Mouse (Mus musculus) heart, adult 2 months (tissue): ENCODE results near the gene Adgrf1. TPM values are rescaled to one million over a fixed set of nuclear protein-coding genes. Genes with fewer than 3 reads are reported as not detected.
A peak's percentile ranks its signal among the peaks of the same experiment; 100 is the strongest.

Experiments used
- DNase-seq, 2 experiments: peaks; one replicate each; pipeline ENCODE4 v3.0.0; 2021
- H3K27ac ChIP-seq: fragments of 200-600 bp; 2 replicates; pipeline ENCODE4 v1.8.1; 2022
- H3K27me3 ChIP-seq: fragments of 200-500 bp; 2 replicates; pipeline ENCODE4 v1.6.1; 2012; ENCODE audit warnings: mild to moderate bottlenecking, low read length, inconsistent platforms, mixed read lengths; ENCODE audit not compliant: control insufficient read depth, insufficient read depth
- H3K36me3 ChIP-seq: fragments of 200-500 bp; 2 replicates; pipeline ENCODE4 v1.6.1; 2012; ENCODE audit warnings: low read length, inconsistent platforms; ENCODE audit not compliant: control insufficient read depth, insufficient read depth
- H3K4me1 ChIP-seq: fragments of 200-500 bp; 2 replicates; pipeline ENCODE4 v1.6.1; 2011; ENCODE audit warnings: low read length; ENCODE audit not compliant: control insufficient read depth, insufficient read depth
- H3K4me3 ChIP-seq: fragments of 200-600 bp; 2 replicates; pipeline ENCODE4 v1.8.1; 2022
- H3K79me2 ChIP-seq: fragments of 200-500 bp; replicated peaks from 2 replicates; pipeline ENCODE4 v1.6.1; 2012; ENCODE audit warnings: mild to moderate bottlenecking, inconsistent platforms, low read length, moderate library complexity, mixed read lengths; ENCODE audit not compliant: control insufficient read depth, insufficient read depth
- H3K9ac ChIP-seq: fragments of 200-500 bp; 2 replicates; pipeline ENCODE4 v1.6.1; 2012; ENCODE audit warnings: low read depth, mild to moderate bottlenecking, control low read depth, inconsistent platforms, low read length, mixed read lengths
- CTCF ChIP-seq: fragments of 200-600 bp; IDR thresholded peaks from 2 replicates; pipeline ENCODE4 v1.8.1; 2022; ENCODE audit warnings: antibody characterized with exemption, mild to moderate bottlenecking, moderate library complexity
- EP300 ChIP-seq: fragments of 200-500 bp; IDR thresholded peaks from 2 replicates; pipeline ENCODE4 v1.6.1; 2011; ENCODE audit warnings: low read depth, low read length, control low read depth; ENCODE audit not compliant: insufficient read depth
- POLR2A ChIP-seq: fragments of 200-500 bp; IDR thresholded peaks from 2 replicates; pipeline ENCODE4 v1.6.1; 2011; ENCODE audit warnings: mild to moderate bottlenecking, low read depth, low read length, control low read depth; ENCODE audit not compliant: insufficient read depth
- WGBS: fragments of 180-500 bp; shearing (Covaris S2); methylation state at CpG from one replicate; pipeline ENCODE4 v1.1.7; 2018; 5-methylcytosine and 5-hydroxymethylcytosine counted together
- intact Hi-C: fragments of 180-260 bp; cut with DNase I; formaldehyde crosslinking; loops from one replicate; pipeline ENCODE4 v1.15.1; 2025
- polyA plus RNA-seq: library from polyadenylated mRNA; depleted of rRNA; stranded (reverse); fragments of >200 nt; gene quantifications from 2 replicates; pipeline ENCODE4 v1.2.3, GENCODE M21; 2012; rRNA removed
- total RNA-seq, 2 experiments: library from RNA; stranded (reverse); gene quantifications; 2 replicates each; pipeline ENCODE4 v1.2.3; 2021

Gene Adgrf1
- total and polyA plus RNA-seq, 3 experiments, result 0.02 TPM; not detected in 2

DNA sequence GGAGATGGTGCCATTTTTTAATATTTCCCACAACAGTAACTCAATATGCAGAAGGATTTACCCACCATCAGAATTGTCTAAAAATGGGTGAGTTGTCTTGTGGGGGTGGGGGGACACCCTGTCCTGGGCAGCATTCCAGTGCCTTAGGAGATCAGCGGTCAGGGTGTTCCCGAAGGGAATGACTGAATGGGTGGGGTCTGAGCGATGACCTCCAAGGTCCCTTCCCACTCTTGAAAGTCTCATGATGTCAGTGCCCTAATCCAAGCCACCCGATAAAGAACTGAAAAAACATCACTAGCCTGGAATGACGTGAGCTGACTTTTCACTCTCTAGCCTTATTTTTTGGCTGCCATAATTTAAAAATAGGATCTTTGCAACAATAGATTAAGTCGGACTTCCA lies 95.2 kb downstream of the Adgrf1 start:
- peaks cover 34% of the 10 kb centered on the region for H3K36me3 ChIP-seq
- H3K9ac ChIP-seq, result 0 out of 2 replicates have a peak overlapping the region, but pooled peaks have one; percentile 20
- H3K79me2 ChIP-seq, result peaks cover 3% of the 10 kb centered on the region
- H3K4me1 ChIP-seq, result peaks cover 21% of the 10 kb centered on the region
- WGBS, result 36% methylated on average over 6 of the region's 6 CpGs
- H3K27ac ChIP-seq, result peak overlapping the region; percentile 88
- no peaks in the 10 kb centered on the region for H3K27me3 ChIP-seq
- peak; percentile 43 to 58 for DNase-seq
- peak overlapping the region; percentile 8; the same call in 1 of the 2 replicates for H3K4me3 ChIP-seq
- no peak for TF ChIP-seq CTCF
- TF ChIP-seq POLR2A, result no peak; the same call in 1 of the 2 replicates
- TF ChIP-seq EP300, result peak; percentile 96
- intact Hi-C loops, result no loop called here

DNA sequence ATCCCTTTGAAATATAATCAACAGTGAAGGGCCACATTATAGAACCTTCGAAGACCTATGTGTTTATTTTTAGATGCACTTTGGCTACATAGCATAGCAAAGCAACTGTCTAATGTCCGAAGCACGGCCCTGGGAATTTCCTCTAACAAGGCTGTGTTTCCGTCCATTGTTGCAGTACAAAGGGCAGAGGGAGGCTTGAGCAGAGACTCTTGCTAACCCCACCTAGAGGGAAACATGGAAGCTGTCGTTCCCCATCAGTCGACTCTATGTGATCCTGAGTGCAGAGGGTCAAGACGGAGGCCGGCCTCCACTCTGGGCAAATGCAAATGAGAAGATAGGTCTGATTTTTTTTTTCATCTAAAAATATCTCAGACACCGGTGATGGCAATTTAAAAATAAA lies 96.4 kb downstream of the Adgrf1 start:
- intact Hi-C loops, result loop anchor here (1.0 to 2.0 kb wide), 2 partner anchors 10 to 22 kb away; no protein-coding TSS in a partner anchor
- peak; percentile 47 to 67 for DNase-seq
- 20% methylated on average over 9 of the region's 9 CpGs for WGBS

DNA sequence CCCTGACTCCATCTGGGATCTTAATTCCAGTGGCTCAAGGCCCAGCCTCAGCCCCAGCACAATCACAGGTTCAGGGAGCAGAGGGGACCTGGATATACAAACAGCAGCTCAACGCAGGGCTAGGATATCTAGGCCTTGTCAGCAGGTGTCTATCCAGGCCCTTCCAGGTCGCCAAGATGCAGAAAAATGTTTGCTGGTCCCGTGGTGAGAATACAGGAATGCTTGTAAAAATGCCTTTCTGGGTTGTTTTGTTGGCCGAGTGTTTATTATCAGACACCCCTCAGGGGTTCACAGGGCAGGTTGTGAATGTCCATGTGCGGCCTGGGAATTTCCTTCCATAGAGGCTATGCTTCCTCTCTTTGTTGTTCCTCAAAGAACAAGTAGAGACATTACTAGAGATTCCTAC lies 98.0 kb downstream of the Adgrf1 start:
- Histone ChIP-seq H3K4me3 (peak overlapping the region; percentile 17; the same call in 1 of the 2 replicates), H3K27me3 (no peaks in the 10 kb centered on the region), H3K9ac (peak overlapping the region; percentile 61), H3K27ac (peak overlapping the region; percentile 88), H3K4me1 (peaks cover 24% of the 10 kb centered on the region), H3K79me2 (peaks cover 3% of the 10 kb centered on the region), H3K36me3 (peaks cover 53% of the 10 kb centered on the region)
- intact Hi-C loops, result no loop called here
- TF ChIP-seq POLR2A, result no peak
- TF ChIP-seq EP300, result peak; percentile 60; the same call in 1 of the 2 replicates
- TF ChIP-seq CTCF, result no peak
- 46% methylated on average over 5 of the region's 5 CpGs for WGBS
- DNase-seq, result peak; percentile 53 to 59

More for the DNA sequence above, 96.4 kb downstream of the Adgrf1 start:
- Histone ChIP-seq H3K36me3 (peaks cover 43% of the 10 kb centered on the region), H3K4me1 (peaks cover 21% of the 10 kb centered on the region), H3K4me3 (peak overlapping the region; percentile 16; the same call in 1 of the 2 replicates), H3K79me2 (peaks cover 3% of the 10 kb centered on the region), H3K27ac (peak overlapping the region; percentile 88), H3K27me3 (no peaks in the 10 kb centered on the region), H3K9ac (no peak overlapping the region)
- TF ChIP-seq EP300, result peak; percentile 96
- 0 out of 2 replicates have a peak, but pooled peaks have one; percentile 30 for TF ChIP-seq POLR2A
- peak; percentile 47 for TF ChIP-seq CTCF

DNA sequence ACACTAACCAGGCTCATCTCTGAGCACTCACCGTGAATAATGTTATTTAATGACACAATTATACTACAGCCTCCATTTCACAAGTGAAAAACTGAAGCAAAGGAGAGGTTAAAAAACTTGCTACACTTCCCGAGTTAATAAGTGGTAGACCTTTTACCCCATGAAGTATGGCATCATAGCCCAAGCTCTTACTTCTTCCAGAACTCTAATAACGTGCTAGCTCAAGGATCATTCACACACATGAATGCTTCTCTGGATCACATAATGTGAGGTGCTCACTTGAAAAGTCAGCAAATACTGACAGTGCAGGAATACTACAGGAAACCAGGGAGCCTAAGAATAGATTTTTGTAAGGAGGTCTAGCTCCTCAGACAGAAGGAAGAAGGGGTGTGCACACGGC lies 102.5 kb downstream of the Adgrf1 start:
- no peak for DNase-seq
- H3K4me3 ChIP-seq, result no peak overlapping the region
- H3K27ac ChIP-seq, result peak overlapping the region; percentile 36; the same call in 1 of the 2 replicates

DNA sequence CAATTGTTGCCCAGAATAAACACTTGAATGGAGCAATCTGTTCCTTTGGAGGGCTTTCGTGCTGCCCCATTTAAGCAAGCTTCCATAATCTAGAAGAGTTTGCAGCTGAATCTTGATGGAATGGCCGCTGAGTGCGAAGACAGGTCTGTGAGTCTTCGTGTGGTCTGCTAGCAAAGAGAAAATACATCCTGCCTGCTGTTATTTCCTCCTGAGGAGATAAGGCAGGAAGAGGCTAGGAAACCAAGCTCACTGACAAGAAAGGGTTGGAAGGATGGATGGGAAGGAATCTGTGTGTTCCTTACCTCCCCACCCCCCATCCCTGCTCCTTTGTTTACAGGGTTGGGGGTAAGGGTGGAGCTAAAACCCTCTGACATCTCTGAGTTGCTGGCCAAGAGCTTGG lies 103.9 kb downstream of the Adgrf1 start:
- Histone ChIP-seq H3K4me3 (no peak overlapping the region), H3K27me3 (no peaks in the 10 kb centered on the region), H3K36me3 (peaks cover 58% of the 10 kb centered on the region), H3K4me1 (peaks cover 35% of the 10 kb centered on the region), H3K27ac (peak overlapping the region; percentile 82), H3K9ac (no peak overlapping the region), H3K79me2 (peaks cover 3% of the 10 kb centered on the region)
- intact Hi-C loops, result no loop called here
- DNase-seq, result peak in 1 of 2 experiments; percentile 16
- 25% methylated on average over 4 of the region's 4 CpGs for WGBS
- TF ChIP-seq CTCF (no peak), POLR2A (peak; percentile 24; the same call in 1 of the 2 replicates), EP300 (peak; percentile 85)

More for the DNA sequence above, 102.5 kb downstream of the Adgrf1 start:
- Histone ChIP-seq H3K4me1 (peaks cover 34% of the 10 kb centered on the region), H3K36me3 (peaks cover 57% of the 10 kb centered on the region), H3K27me3 (no peaks in the 10 kb centered on the region), H3K9ac (no peak overlapping the region), H3K79me2 (peaks cover 3% of the 10 kb centered on the region)
- WGBS, result 52% methylated on average over 4 of the region's 4 CpGs
- intact Hi-C loops, result no loop called here
- TF ChIP-seq EP300 (no peak), CTCF (no peak), POLR2A (no peak)

Other genes with a start within 250 kb of the Adgrf1 start
- 100 to 1,000 TPM; 184 to 231 TPM for gene Adgrf5, start 90.1 kb downstream of the Adgrf1 start, total RNA-seq
- gene Adgrf5, start 90.1 kb downstream of the Adgrf1 start, polyA plus RNA-seq, result 57.7 and 116 TPM in 2 replicates
- gene Mep1a, start 232.5 kb downstream of the Adgrf1 start, total RNA-seq, result not detected
- not detected in 2 replicates for gene Mep1a, start 232.5 kb downstream of the Adgrf1 start, polyA plus RNA-seq